Mouse (Mus musculus) small intestine, adult 2 months (tissue): Measurements from ENCODE around the gene Zfp365.

Source experiments
- CTCF ChIP-seq: fragments of 200-500 bp; IDR thresholded peaks from 2 replicates; pipeline ENCODE4 v1.5.1; 2012; ENCODE audit warnings: low read depth, mild to moderate bottlenecking, control low read depth, inconsistent platforms, low read length, moderate library complexity, mixed read lengths; ENCODE audit not compliant: insufficient replicate concordance, insufficient read length; ENCODE audit errors: extremely low read depth
- POLR2A ChIP-seq: fragments of 200-500 bp; IDR thresholded peaks from 2 replicates; pipeline ENCODE4 v1.6.1; 2012; ENCODE audit warnings: low read depth, mild to moderate bottlenecking, control low read depth, inconsistent platforms, low read length, moderate library complexity

- no peak for TF ChIP-seq CTCF
- no peak for TF ChIP-seq POLR2A
Measured at GRCm38 (mm10) chr10:67851079-67851478, 61.4 kb downstream of the Zfp365 start.
